Mouse (Mus musculus) embryonic facial prominence, embryonic 10.5 days (tissue): ENCODE measurements around the gene Ubl5. TPM values are rescaled to one million over a fixed set of nuclear protein-coding genes. Genes with fewer than 3 reads are reported as not detected.

Experiments
- DNase-seq: peaks from one replicate; pipeline ENCODE4 v3.0.0-alpha.2; 2017; ENCODE audit warnings: low spot score
- H3K27ac ChIP-seq: fragments of 300-500 bp; sonication (generic); replicated peaks from 2 replicates; pipeline ENCODE4 v1.5.1; 2016; ENCODE audit warnings: mild to moderate bottlenecking
- H3K27me3 ChIP-seq: fragments of 300-500 bp; sonication (generic); replicated peaks from 2 replicates; pipeline ENCODE4 v1.6.1; 2016; ENCODE audit warnings: low read depth, mild to moderate bottlenecking; ENCODE audit not compliant: poor library complexity, severe bottlenecking
- H3K36me3 ChIP-seq: fragments of 300-500 bp; sonication (generic); replicated peaks from 2 replicates; pipeline ENCODE4 v1.6.1; 2016; ENCODE audit warnings: mild to moderate bottlenecking, moderate library complexity
- H3K4me1 ChIP-seq: fragments of 300-500 bp; sonication (generic); 2 replicates; pipeline ENCODE4 v1.6.1; 2016
- H3K4me3 ChIP-seq: fragments of 300-500 bp; sonication (generic); 2 replicates; pipeline ENCODE4 v1.5.1; 2016; ENCODE audit warnings: mild to moderate bottlenecking, moderate library complexity
- H3K9me3 ChIP-seq: fragments of 300-500 bp; sonication (generic); 2 replicates; pipeline ENCODE4 v1.6.1; 2016; ENCODE audit warnings: mild to moderate bottlenecking
- WGBS: fragments of 180-500 bp; shearing (Covaris S2); methylation state at CpG from one replicate; pipeline ENCODE4 v1.1.7; 2016; 5-methylcytosine and 5-hydroxymethylcytosine counted together
- polyA plus RNA-seq: library from polyadenylated mRNA; unstranded; fragments of >200 nt; fragmentation: Nextera tagmentation; extraction: Ambion mirVana; gene quantifications from 2 replicates; pipeline ENCODE4 v1.2.1, GENCODE M21; 2016

Ubl5 gene
- polyA plus RNA-seq, 1 experiment from 2014 or later = 365 TPM

- Histone ChIP-seq H3K9me3 (no peaks in the 10 kb centered on the region), H3K27ac (no peak overlapping the region), H3K27me3 (no peaks in the 10 kb centered on the region), H3K4me3 (no peak overlapping the region), H3K36me3 (peaks cover 37% of the 10 kb centered on the region), H3K4me1 (peaks cover 26% of the 10 kb centered on the region)
- DNase-seq = no peak
- 93% methylated on average over 4 of the region's 4 CpGs for WGBS
These were observed 3.2 kb upstream of the Ubl5 start for GRCm38 (mm10) chr9:20639486-20639885.

- no peaks in the 10 kb centered on the region for H3K9me3 ChIP-seq
- peaks cover 37% of the 10 kb centered on the region for H3K36me3 ChIP-seq
- WGBS = 32% methylated on average over 6 of the region's 6 CpGs
- no peaks in the 10 kb centered on the region for H3K27me3 ChIP-seq
- H3K27ac ChIP-seq = peak overlapping the region; percentile 92
- peaks cover 26% of the 10 kb centered on the region for H3K4me1 ChIP-seq
- no peak for DNase-seq
- peak overlapping the region; percentile 93 for H3K4me3 ChIP-seq
These were observed 1.2 kb upstream of the Ubl5 start for GRCm38 (mm10) chr9:20641501-20641900.

GRCm38 (mm10) chr9:20642896-20643466 is 303 bp downstream of the Ubl5 start:
- Histone ChIP-seq H3K4me3 (peak overlapping the region; percentile 93), H3K27ac (peak overlapping the region; percentile 92), H3K36me3 (peaks cover 37% of the 10 kb centered on the region), H3K27me3 (no peaks in the 10 kb centered on the region), H3K4me1 (peaks cover 26% of the 10 kb centered on the region), H3K9me3 (no peaks in the 10 kb centered on the region)
- WGBS = under 1% methylated on average over 30 of the region's 30 CpGs
- DNase-seq = peak; percentile 88

- H3K9me3 ChIP-seq = no peaks in the 10 kb centered on the region
- H3K36me3 ChIP-seq = peaks cover 37% of the 10 kb centered on the region
- no peak for DNase-seq
- 10% methylated on average over 13 of the region's 13 CpGs for WGBS
- peak overlapping the region; percentile 93 for H3K4me3 ChIP-seq
- no peaks in the 10 kb centered on the region for H3K27me3 ChIP-seq
- peaks cover 26% of the 10 kb centered on the region for H3K4me1 ChIP-seq
- H3K27ac ChIP-seq = peak overlapping the region; percentile 92; the same call in 1 of the 2 replicates
These were observed 1.1 kb downstream of the Ubl5 start for GRCm38 (mm10) chr9:20643781-20644180.

GRCm38 (mm10) chr9:20644360-20645081 is 1.8 kb downstream of the Ubl5 start, which contains the start of gene Fbxl12:
Gene Fbxl12 (minus strand): TSS chr9:20644767.
- Histone ChIP-seq H3K4me1 (peaks cover 26% of the 10 kb centered on the region), H3K27ac (peak within 1 kb of the TSS; percentile 92), H3K36me3 (peaks cover 37% of the 10 kb centered on the region), H3K9me3 (no peaks in the 10 kb centered on the region), H3K27me3 (no peaks in the 10 kb centered on the region), H3K4me3 (peak within 1 kb of the TSS; percentile 93)
- DNase-seq = peak; percentile 85
- WGBS = under 1% methylated on average over 43 of the region's 43 CpGs

GRCm38 (mm10) chr9:20645121-20645520 is 2.4 kb downstream of the Ubl5 start:
- H3K4me3 ChIP-seq = peak overlapping the region; percentile 93

GRCm38 (mm10) chr9:20651602-20652259 is 9.1 kb downstream of the Ubl5 start, which contains the start of gene Pin1:
Gene Pin1 (plus strand): TSS chr9:20652095.
- no peaks in the 10 kb centered on the region for H3K9me3 ChIP-seq
- H3K36me3 ChIP-seq = peaks cover 61% of the 10 kb centered on the region
- H3K4me3 ChIP-seq = peak within 1 kb of the TSS; percentile 88
- DNase-seq = peak; percentile 99
- no peaks in the 10 kb centered on the region for H3K27me3 ChIP-seq
- peaks cover 29% of the 10 kb centered on the region for H3K4me1 ChIP-seq
- under 1% methylated on average over 45 of the region's 45 CpGs for WGBS
- H3K27ac ChIP-seq = peak within 1 kb of the TSS; percentile 84

More at GRCm38 (mm10) chr9:20645121-20645520, 2.4 kb downstream of the Ubl5 start:
- no peaks in the 10 kb centered on the region for H3K9me3 ChIP-seq
- 3% methylated on average over 17 of the region's 17 CpGs for WGBS
- peaks cover 26% of the 10 kb centered on the region for H3K4me1 ChIP-seq
- peaks cover 36% of the 10 kb centered on the region for H3K36me3 ChIP-seq
- H3K27me3 ChIP-seq = no peaks in the 10 kb centered on the region
- H3K27ac ChIP-seq = peak overlapping the region; percentile 92
- no peak for DNase-seq

- Histone ChIP-seq H3K9me3 (no peaks in the 10 kb centered on the region), H3K4me1 (peaks cover 29% of the 10 kb centered on the region), H3K27ac (peak overlapping the region; percentile 84), H3K36me3 (peaks cover 61% of the 10 kb centered on the region), H3K27me3 (no peaks in the 10 kb centered on the region), H3K4me3 (peak overlapping the region; percentile 88)
- DNase-seq = no peak
- under 1% methylated on average over 25 of the region's 25 CpGs for WGBS
These were observed 9.6 kb downstream of the Ubl5 start for GRCm38 (mm10) chr9:20652260-20652658.

GRCm38 (mm10) chr9:20653859-20654258 is 11.2 kb downstream of the Ubl5 start:
- DNase-seq = no peak
- no peak overlapping the region for H3K27ac ChIP-seq
- peaks cover 29% of the 10 kb centered on the region for H3K4me1 ChIP-seq
- peaks cover 62% of the 10 kb centered on the region for H3K36me3 ChIP-seq
- H3K9me3 ChIP-seq = no peaks in the 10 kb centered on the region
- WGBS = 81% methylated on average over 3 of the region's 3 CpGs
- no peaks in the 10 kb centered on the region for H3K27me3 ChIP-seq
- H3K4me3 ChIP-seq = peak overlapping the region; percentile 88; the same call in 1 of the 2 replicates

GRCm38 (mm10) chr9:20657546-20657945 is 14.9 kb downstream of the Ubl5 start:
- no peaks in the 10 kb centered on the region for H3K9me3 ChIP-seq
- H3K27me3 ChIP-seq = no peaks in the 10 kb centered on the region
- H3K36me3 ChIP-seq = peaks cover 91% of the 10 kb centered on the region
- no peak overlapping the region for H3K27ac ChIP-seq
- H3K4me3 ChIP-seq = no peak overlapping the region
- peaks cover 20% of the 10 kb centered on the region for H3K4me1 ChIP-seq
- no peak for DNase-seq
- 92% methylated on average over 3 of the region's 3 CpGs for WGBS

GRCm38 (mm10) chr9:20662325-20662724 is 19.6 kb downstream of the Ubl5 start:
- Histone ChIP-seq H3K27ac (no peak overlapping the region), H3K27me3 (no peaks in the 10 kb centered on the region), H3K36me3 (peaks cover 80% of the 10 kb centered on the region), H3K4me3 (no peak overlapping the region), H3K4me1 (peaks cover 15% of the 10 kb centered on the region), H3K9me3 (no peaks in the 10 kb centered on the region)
- 67% methylated on average over 3 of the region's 3 CpGs for WGBS
- DNase-seq = peak; percentile 72

- no peak for DNase-seq
- H3K36me3 ChIP-seq = peaks cover 74% of the 10 kb centered on the region
- H3K4me1 ChIP-seq = peaks cover 15% of the 10 kb centered on the region
- WGBS = 93% methylated on average over 8 of the region's 8 CpGs
- H3K27me3 ChIP-seq = no peaks in the 10 kb centered on the region
- no peak overlapping the region for H3K4me3 ChIP-seq
- no peaks in the 10 kb centered on the region for H3K9me3 ChIP-seq
- H3K27ac ChIP-seq = no peak overlapping the region
These were observed 20.2 kb downstream of the Ubl5 start for GRCm38 (mm10) chr9:20662874-20663273.
